Mouse (Mus musculus): Measurements from ENCODE around the gene Osbpl2. TPM values are rescaled to one million over a fixed set of nuclear protein-coding genes. Genes with fewer than 3 reads are reported as not detected.

Gene Osbpl2
- total and polyA plus RNA-seq, 3 experiments = 13.3 to 25.5 TPM; not detected in 1

DNA sequence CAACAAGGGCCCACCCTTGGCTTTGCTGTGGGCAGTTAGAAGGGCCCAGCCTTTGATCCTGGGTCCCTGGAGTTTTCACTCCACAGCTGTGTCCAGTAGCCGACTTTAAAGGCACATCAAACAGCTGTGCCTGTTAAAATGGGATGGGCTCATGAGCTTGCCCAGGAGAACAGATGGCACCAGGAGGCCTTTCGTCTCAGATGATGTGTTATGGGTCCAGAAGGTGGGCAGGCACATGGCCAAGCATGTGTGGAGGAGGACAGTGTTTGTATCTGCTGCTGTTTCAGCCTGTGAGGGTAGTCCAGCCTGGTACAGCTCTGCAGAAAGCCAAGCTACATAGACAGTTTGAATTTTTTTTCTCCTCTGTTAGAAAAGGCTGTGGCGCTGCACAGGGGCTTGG is 35.7 kb downstream of the Osbpl2 start:
- H3K4me1 ChIP-seq (ENCODE audit: control insufficient read depth in 1 of 2, insufficient read depth in 2 of 2, low read length in 2 of 2) = no peaks in the 10 kb centered on the region
- no peaks in the 10 kb centered on the region for H3K9me3 ChIP-seq (replicated peaks; ENCODE audit: insufficient read depth, low read length)
- no peaks in the 10 kb centered on the region for H3K27me3 ChIP-seq (ENCODE audit: control insufficient read depth in 1 of 2, insufficient read depth in 2 of 2, low read length in 2 of 2)
- no peak for DNase-seq (ENCODE audit: low read depth, low spot score)
- no peak overlapping the region for H3K4me3 ChIP-seq (ENCODE audit: control insufficient read depth in 1 of 2, insufficient read depth in 1 of 2, low read depth in 2 of 2, low read length in 2 of 2)
- H3K79me2 ChIP-seq (ENCODE audit: control insufficient read depth, insufficient read depth, low read length, poor library complexity) = no peaks in the 10 kb centered on the region
- H3K36me3 ChIP-seq (ENCODE audit: control insufficient read depth in 1 of 2, insufficient read depth in 2 of 2, low read length in 2 of 2) = peaks cover 0 to 20% of the 10 kb centered on the region in 2 experiments; a peak in 2 of 4 replicates
- no peak for TF ChIP-seq POLR2AphosphoS5 (IDR thresholded peaks at IDR 0.05; ENCODE audit: borderline replicate concordance, low read depth, low read length)
- TF ChIP-seq ETS1 (IDR thresholded peaks at IDR 0.05; ENCODE audit: low read depth, low read length) = no peak
- no peak for TF ChIP-seq GATA1 (IDR thresholded peaks at IDR 0.05; ENCODE audit: low read depth, low read length)
- TF ChIP-seq CTCF (IDR thresholded peaks at IDR 0.05 in 2 of 3, conservative IDR thresholded peaks at IDR 0.05 in 1 of 3; ENCODE audit: control insufficient read depth in 1 of 3, insufficient read depth in 1 of 3, low read depth in 2 of 3, low read length in 3 of 3, poor library complexity in 1 of 3, severe bottlenecking in 1 of 3) = no peak
- TF ChIP-seq ZMIZ1 (IDR thresholded peaks at IDR 0.05; ENCODE audit: low read depth, low read length) = no peak
- no peak overlapping the region for H3K27ac ChIP-seq (ENCODE audit: control insufficient read depth, low read depth, low read length)
- H3K9ac ChIP-seq (ENCODE audit: control insufficient read depth, low read depth, low read length, poor library complexity, severe bottlenecking) = no peak overlapping the region

DNA sequence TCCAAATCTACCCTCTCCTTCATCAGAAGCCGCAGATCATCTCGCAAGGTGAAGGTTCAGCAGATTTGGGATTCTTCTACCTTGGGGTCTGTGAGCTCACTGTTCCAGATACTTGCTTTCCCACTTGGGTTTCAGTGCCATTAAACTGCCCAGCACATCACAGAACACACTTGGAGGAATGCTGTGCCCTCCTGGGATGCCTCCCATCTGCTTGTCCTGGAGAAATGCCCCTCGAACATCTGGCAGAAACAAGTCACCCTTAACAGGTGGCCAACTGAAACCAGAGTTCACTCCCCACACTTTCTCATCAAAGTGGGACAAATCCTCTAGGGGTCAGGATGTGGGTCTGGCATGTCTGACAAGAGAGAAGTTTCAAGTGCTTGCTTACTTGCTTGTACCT is 39.5 kb downstream of the Osbpl2 start:
- Histone ChIP-seq H3K36me3 (ENCODE audit: control insufficient read depth in 1 of 2, insufficient read depth in 2 of 2, low read length in 2 of 2) (peaks cover 8% of the 10 kb centered on the region in 2 experiments; a peak in 3 of 4 replicates), H3K9ac (ENCODE audit: control insufficient read depth, low read depth, low read length, poor library complexity, severe bottlenecking) (no peak overlapping the region), H3K4me3 (ENCODE audit: control insufficient read depth in 1 of 2, insufficient read depth in 1 of 2, low read depth in 2 of 2, low read length in 2 of 2) (no peak overlapping the region), H3K79me2 (ENCODE audit: control insufficient read depth, insufficient read depth, low read length, poor library complexity) (no peaks in the 10 kb centered on the region), H3K9me3 (replicated peaks; ENCODE audit: insufficient read depth, low read length) (no peaks in the 10 kb centered on the region), H3K27ac (ENCODE audit: control insufficient read depth, low read depth, low read length) (no peak overlapping the region), H3K4me1 (ENCODE audit: control insufficient read depth in 1 of 2, insufficient read depth in 2 of 2, low read length in 2 of 2) (peaks cover 0 to 8% of the 10 kb centered on the region in 2 experiments; a peak in 1 of 4 replicates), H3K27me3 (ENCODE audit: control insufficient read depth in 1 of 2, insufficient read depth in 2 of 2, low read length in 2 of 2) (no peaks in the 10 kb centered on the region)
- TF ChIP-seq GABPA (IDR thresholded peaks at IDR 0.05; ENCODE audit: low read depth, low read length) (no peak), ZMIZ1 (IDR thresholded peaks at IDR 0.05; ENCODE audit: low read depth, low read length) (no peak), UBTF (IDR thresholded peaks at IDR 0.05; ENCODE audit: borderline replicate concordance, insufficient read depth, low read depth, low read length) (no peak), USF1 (IDR thresholded peaks at IDR 0.05; ENCODE audit: low read depth, low read length) (no peak), MAFK (IDR thresholded peaks at IDR 0.05; ENCODE audit: borderline replicate concordance, low read depth, low read length) (no peak), MAX (IDR thresholded peaks at IDR 0.05; ENCODE audit: low read length) (no peak), MYC (IDR thresholded peaks at IDR 0.05; ENCODE audit: low read depth, low read length) (no peak), CTCF (IDR thresholded peaks at IDR 0.05 in 2 of 3, conservative IDR thresholded peaks at IDR 0.05 in 1 of 3; ENCODE audit: control insufficient read depth in 1 of 3, insufficient read depth in 1 of 3, low read depth in 2 of 3, low read length in 3 of 3, poor library complexity in 1 of 3, severe bottlenecking in 1 of 3) (no peak), BHLHE40 (IDR thresholded peaks at IDR 0.05; ENCODE audit: borderline replicate concordance, low read depth, low read length) (no peak), SIN3A (IDR thresholded peaks at IDR 0.05; ENCODE audit: low read length) (no peak), POLR2AphosphoS5 (IDR thresholded peaks at IDR 0.05; ENCODE audit: borderline replicate concordance, low read depth, low read length) (no peak), EP300 (IDR thresholded peaks at IDR 0.05; ENCODE audit: low read depth in 1 of 2, low read length in 2 of 2) (no peak), MEF2A (IDR thresholded peaks at IDR 0.05; ENCODE audit: extremely low read depth, insufficient replicate concordance, low read depth, low read length, poor library complexity, severe bottlenecking) (no peak), RAD21 (IDR thresholded peaks at IDR 0.05; ENCODE audit: low read depth, low read length) (no peak), ZNF384 (IDR thresholded peaks at IDR 0.05; ENCODE audit: low read depth, low read length) (no peak)
- no peak for DNase-seq (ENCODE audit: low read depth, low spot score)

Data from MEL (cell line).